Mouse (Mus musculus) retina, postnatal 1 day (tissue): ENCODE measurements at regions not wholly inside any gene's neighbourhood (a gene's known extent, or its start where the extent isn't known, plus 50 kb on each side); places are given as distances from the start of the nearest gene placed in this dataset.

Experiments
- DNase-seq: peaks from one replicate; pipeline ENCODE4 v3.0.0-alpha.2; 2012

GRCm38 (mm10) chr13:90733265-90733664, 171.9 kb downstream of the Atp6ap1l start:
- DNase-seq = no peak

- peak; percentile 2 for DNase-seq
Observed at GRCm38 (mm10) chr13:90729078-90729477, 176.1 kb downstream of the Atp6ap1l start.

DNA sequence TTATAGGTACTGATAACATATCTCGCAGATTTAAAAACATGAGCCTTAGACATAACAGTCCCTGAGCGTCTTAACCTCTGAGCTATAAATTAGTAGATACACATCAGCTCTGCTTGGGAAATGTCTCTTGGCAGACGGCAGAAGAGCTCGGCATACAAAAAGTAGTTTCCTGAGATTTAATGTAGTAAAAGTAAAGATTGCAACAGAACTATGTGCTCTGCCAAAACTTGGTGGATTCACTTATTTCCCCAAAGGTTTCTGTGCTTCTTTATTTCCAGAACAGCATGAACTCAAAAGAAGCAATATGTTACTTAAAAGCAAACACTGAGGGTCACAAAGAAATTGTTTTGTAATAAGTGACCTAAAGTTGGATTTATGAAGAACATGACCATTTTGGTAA, 177.3 kb downstream of the Atp6ap1l start:
- DNase-seq = no peak

DNA sequence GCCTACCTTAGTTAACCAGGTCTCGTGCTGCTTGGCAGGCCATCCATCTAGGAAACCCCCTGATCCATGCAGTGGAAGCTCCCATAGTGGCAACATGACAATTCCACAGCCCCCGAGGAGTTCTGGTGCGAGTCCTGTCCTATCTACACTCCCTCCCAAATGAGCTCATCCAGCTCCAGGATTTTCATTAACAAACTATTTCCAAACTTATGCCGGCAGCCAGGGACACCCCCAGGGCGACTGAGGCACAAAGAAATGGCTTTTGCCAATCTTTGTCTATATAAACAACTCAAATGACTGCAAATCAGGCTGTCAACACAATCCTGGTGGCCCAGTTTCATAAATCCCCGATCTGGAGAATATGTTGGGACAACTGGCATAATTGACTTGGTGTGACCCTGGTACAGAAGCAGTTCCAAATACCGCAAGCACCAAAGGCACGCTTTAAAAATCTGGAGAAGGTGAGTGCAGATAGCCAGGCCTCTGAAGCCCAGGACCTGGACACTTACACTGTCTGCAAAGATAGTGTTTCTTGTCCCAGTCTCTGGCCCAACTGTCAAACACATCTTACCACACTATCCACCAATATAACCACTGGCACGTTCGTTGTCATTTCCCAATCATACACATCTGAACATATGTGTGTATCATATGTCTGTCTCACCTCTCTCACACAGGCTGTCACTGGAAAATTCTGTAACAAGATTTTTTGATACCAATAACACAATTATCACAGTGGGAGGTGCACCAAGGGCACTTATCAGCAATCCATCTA, 179.9 kb downstream of the Atp6ap1l start:
- no peak for DNase-seq

GRCm38 (mm10) chr13:90724598-90724997, 180.6 kb downstream of the Atp6ap1l start:
- no peak for DNase-seq

DNA sequence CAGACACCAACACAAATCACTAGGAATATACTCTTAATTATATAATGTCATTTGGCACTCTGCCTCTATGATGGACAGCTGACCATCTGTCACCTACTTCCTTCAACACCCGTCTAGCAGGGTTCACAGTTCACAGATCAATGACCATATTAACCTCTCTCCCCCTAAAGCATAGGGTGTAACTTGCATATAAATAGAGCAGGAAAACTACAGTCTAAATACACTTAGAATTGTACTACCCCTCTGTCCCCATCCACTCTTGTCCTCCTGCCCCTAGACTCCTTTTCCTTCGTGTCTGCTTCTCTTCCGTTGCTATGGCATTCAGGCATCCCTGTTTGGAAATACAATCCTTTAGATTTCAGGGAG, 181.6 kb downstream of the Atp6ap1l start:
- peak; percentile 2 for DNase-seq

GRCm38 (mm10) chr13:90722599-90723532, 182.3 kb downstream of the Atp6ap1l start:
- no peak for DNase-seq

- no peak for DNase-seq
Observed at GRCm38 (mm10) chr13:90684324-90684723, 220.8 kb downstream of the Atp6ap1l start.

DNA sequence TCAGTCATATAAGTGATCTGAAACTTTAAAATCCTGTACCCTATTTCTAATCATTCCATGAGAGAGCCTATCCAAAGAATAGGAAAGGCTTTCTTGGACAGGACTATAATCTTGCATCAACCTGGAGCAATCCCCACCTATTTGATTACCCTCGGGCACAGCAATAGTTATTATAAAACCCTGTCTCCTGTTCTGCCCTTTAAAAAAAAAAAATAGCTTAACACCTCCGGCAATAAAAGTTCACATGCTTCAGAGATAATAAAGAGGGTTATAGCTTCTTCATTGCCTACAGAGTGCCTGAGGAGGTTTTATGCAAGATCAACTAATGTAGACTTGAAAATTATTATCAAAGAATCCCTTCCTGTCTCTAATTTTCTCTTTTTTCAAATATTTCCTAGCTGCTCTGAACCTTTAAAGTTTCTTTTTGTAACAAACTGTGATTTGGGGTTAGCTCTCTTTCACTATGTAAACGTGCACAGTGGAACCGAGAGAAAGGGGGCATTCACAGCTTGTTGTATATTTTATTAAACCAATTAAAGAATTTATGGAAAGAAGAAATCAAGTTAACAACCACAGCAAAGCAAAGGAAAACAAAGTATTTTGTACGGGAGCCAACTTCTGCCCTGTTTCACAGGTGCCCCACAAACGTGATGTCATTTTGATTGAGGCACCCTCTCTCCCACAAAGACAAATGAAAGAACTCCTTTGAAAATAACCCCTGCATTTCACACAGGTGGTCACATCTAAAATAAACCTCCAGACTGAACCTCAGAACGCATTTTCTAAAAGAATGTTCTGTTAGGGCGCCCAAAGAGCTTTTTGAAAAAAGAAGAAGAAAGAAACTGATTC, 225.8 kb downstream of the Atp6ap1l start:
- DNase-seq = no peak

GRCm38 (mm10) chr13:90673823-90674222, 231.3 kb downstream of the Atp6ap1l start:
- no peak for DNase-seq

DNA sequence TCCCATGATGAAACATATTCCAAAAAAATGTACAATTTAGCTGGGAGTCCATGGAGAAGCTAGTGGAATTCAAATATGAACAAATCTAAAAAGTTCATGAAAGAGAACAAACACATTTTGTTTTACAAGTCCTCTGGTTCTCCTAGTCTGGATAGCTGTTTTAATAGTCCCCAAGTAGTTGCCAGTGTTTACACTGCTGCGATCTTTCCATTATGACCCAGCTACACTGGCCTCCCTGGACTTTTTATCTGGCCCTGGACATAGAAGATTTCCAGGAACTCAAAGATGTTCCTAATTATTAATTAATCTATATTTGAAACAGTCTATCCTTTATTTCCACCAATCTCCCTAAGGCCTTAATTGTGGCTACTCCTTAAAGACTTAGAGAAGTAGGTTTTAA, 232.1 kb downstream of the Atp6ap1l start:
- DNase-seq = no peak

GRCm38 (mm10) chr13:90661567-90662141, 243.5 kb downstream of the Atp6ap1l start:
- no peak for DNase-seq

DNA sequence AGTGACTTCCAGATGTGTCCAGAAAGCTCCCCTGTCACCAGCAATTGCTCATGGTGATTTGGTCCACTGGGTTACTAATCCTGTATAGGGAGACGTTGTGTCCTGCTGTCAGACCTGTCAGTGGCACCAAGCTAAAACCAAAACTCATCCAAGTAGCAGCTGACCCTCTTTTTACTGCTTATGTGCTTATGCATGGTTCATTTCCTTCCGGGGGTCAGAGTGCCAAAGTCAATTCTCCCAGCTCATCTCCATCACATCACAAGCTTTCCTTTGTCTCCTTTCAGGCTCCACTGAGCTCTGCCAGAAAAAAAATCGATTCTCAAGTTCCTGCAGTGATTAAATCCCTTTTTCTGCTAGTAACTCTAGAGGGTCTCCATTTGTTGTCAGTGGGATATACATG, 244.2 kb downstream of the Atp6ap1l start:
- DNase-seq = peak; percentile 39

- DNase-seq = no peak
Observed at GRCm38 (mm10) chr13:90659087-90659486, 246.1 kb downstream of the Atp6ap1l start.

DNA sequence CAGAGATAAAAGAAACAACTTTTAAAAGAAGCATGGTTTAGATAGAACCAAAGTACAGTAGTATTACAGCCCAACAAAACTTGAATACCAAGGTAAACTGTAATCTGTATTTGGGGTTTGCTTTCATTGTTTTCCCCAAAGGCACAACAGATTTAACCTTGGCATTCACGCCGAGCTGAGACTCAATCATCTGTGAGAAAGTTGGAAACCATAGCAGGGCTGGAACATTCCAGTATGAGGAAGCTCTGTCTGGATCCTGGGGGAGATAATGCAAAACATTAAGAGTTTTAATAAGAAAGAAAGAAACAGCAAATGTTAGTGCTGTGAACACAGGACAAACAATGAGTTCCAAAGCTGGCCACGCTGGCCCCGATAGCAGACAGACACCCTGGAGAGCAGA, 258.8 kb downstream of the Atp6ap1l start:
- no peak for DNase-seq

GRCm38 (mm10) chr13:90644216-90644615, 260.9 kb downstream of the Atp6ap1l start:
- no peak for DNase-seq

DNA sequence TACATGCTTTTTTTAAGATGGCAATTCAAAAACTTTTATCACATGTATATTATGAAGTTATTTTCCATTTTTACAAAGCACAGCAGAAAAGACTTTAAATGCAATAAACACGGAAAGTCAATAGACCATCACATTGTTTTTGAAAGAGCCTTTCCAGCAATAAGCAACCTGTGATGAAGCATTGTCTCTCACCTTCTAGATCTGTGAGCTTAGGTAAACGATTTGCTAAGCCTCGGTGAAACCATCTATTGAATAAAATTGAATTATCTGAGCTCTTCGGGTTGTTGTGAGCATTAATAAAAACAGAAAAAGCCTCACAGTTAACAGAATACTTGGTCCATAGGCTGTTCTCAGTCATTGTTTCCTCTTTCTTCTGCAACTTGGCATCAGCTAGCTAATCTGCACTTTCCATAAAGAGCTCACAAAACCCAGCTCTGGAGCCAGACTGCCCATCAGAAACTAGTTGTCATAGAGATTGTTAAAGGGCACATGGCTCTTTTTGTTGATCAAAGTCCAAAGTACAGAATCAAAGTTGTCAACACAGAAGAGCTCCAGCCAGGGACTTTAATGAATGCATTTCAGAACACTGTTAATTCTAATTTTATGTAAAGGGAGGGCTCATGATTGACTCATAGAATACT, 261.5 kb downstream of the Atp6ap1l start:
- DNase-seq = peak; percentile 11

GRCm38 (mm10) chr13:90643109-90643508, 262.0 kb downstream of the Atp6ap1l start:
- DNase-seq = peak; percentile 58

GRCm38 (mm10) chr13:90642206-90642823, 262.8 kb downstream of the Atp6ap1l start:
- DNase-seq = no peak
